Mouse (Mus musculus): ENCODE data around the gene Slc25a5. TPM values are rescaled to one million over a fixed set of nuclear protein-coding genes. Genes with fewer than 3 reads are reported as not detected.

Slc25a5 gene
- total RNA-seq, 2 experiments from 2014 or later: 850 to 928 TPM

- DNase-seq: no peak
These were observed 7.7 kb downstream of the Slc25a5 start for GRCm38 (mm10) chrX:36803189-36803588.

GRCm38 (mm10) chrX:36804196-36804595, 8.7 kb downstream of the Slc25a5 start:
- DNase-seq: peak; percentile 20

DNA sequence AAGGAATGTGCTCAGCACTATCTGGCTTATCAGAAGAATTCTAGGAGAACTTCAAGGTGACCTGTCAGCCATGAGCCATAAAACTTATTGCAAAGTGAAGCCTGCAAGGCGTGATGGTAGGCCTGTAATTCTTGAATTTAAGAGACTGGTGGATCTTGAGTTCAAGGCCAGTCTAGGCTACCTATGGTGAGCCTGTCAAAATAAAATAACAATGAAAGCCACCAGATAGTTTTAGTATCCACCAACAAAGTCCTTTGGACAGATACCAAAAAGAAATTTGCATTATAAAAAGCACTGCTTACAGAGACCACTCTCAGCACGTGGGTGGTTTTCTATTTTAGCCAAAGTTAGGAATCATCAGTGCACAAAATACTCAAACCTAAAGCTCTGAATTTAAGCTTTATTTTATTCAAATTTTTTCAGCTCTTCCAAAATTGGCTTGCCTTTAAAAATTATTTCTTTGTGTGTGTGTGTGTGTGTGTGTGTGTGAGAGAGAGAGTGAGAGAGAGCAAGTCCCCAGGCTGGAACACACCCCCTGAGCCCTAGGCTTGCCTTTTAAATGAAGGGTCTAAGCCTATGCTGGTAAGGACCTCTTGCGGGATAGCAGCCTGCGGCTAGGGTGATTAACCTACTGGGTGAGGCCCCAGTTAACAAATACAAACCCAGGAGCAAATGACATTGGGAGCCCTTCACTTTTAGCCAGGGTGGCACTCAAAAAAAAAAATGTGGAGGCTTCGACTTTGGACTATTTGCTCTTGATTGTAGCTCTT, 10.2 kb downstream of the Slc25a5 start:
- DNase-seq: no peak

DNA sequence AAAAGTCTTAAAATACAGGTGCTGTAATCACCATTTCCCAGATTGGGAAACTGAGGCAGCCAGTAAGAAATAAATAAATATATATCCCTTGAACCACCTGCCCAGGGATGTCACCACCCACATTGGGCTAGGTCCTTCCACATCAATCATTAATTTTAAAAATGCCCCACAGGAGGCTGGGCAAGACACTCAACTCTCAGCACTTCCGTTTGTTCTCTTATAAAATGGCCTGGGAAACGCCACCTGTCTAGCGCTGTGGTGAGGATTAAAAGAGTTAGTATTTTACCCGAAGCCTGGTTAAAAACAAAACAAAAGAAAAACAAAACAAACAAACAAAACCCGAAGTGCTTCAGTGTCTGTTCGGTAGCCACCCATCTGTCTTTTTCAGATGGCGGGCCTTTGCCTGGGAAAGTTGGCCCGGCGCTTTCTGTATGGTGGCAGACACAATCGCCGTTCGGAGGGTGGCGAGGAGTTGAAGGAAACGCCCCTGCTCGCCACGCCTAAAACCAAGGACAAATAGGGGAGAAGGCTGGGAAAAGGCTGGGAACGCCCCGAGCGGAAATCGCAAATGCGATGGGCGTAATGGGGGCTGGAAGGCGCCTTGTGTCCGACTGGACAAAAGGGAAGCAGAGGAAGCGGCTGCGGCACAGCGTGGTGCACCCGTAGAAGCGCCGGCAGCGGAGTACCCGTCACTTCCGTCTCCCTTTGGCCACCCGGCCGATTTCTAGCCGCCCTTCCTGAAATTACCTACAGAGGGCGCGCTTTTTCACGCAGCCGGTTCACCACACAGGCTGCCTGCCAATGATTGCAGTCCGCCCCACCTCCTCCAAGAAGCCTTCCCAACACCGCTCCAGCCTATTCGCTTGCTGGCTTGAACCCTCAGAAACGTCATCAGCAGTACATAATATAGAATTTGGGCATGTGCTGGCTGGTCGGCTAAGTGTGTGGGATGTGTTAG, 12.2 kb downstream of the Slc25a5 start:
- peak; percentile 93 for DNase-seq

GRCm38 (mm10) chrX:36808318-36808683, 12.8 kb downstream of the Slc25a5 start:
- no peak for DNase-seq

DNA sequence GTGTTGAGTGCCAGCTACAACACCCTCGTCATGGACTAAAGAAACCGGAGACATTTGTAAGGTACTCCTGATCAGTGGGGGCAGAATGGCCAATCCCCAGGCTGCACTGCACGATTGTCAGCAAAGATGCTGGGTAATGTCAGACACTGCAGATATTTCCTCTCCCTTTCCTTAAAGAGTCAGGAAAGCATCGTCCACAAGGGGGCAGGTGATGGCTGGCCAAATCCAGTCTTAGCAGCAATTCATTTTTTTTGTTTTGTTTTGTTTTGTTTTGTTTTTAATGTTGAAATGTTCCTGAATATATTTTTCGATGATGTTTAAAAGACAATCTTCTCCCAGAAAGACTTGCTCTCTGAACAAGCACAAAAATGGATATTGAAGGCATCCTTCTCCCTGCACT, 15.9 kb downstream of the Slc25a5 start:
- DNase-seq: peak; percentile 52

- DNase-seq: no peak
These were observed 18.8 kb downstream of the Slc25a5 start for GRCm38 (mm10) chrX:36814161-36814836.

DNA sequence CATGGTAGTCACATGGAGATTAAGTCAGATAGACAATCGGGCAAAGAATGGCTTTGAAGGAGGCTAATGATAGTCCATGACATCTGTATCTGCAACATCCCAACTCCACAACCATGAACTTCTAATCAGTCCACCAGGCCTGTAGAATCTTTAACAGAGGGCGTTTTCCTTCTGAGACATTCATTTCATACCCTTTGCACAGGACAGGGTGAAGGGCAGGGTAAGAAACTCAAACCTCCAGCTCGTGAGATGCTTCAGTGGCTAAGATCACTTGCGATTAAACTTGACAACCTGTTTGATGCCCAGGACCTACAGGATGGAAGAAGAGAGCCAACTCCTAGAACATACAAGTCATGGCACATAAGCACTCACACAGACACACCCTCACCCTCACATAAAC, 19.6 kb downstream of the Slc25a5 start:
- DNase-seq: no peak

GRCm38 (mm10) chrX:36815439-36815838, 20.0 kb downstream of the Slc25a5 start:
- DNase-seq: no peak

GRCm38 (mm10) chrX:36816368-36816899, 21.0 kb downstream of the Slc25a5 start:
- no peak for DNase-seq

DNA sequence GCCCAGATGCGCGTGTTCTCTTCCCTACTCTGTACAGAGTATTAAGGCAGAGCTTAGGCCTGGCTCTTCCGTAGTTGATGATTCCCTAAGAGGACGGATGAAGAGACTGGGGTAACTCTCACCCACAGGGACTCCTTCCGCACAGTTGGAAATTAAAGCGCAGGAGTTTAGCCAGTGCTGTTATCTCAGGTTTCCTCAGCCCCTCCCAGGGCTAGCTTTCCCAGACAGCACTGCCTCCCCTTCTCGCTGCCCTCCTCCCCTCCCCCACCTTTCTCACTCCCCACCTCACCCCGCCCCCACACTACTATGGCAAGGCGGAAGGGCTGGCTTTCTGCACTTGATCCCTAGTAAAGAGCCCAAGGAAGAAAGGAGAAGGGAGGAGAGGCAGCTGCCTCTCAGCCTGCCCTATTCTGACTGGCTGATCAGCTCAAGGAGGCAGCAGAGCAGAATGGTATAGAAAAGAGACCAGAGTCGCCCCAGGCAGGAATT, 21.5 kb downstream of the Slc25a5 start:
- DNase-seq: no peak

- no peak for DNase-seq
These were observed 24.1 kb downstream of the Slc25a5 start for GRCm38 (mm10) chrX:36819575-36819974.

DNA sequence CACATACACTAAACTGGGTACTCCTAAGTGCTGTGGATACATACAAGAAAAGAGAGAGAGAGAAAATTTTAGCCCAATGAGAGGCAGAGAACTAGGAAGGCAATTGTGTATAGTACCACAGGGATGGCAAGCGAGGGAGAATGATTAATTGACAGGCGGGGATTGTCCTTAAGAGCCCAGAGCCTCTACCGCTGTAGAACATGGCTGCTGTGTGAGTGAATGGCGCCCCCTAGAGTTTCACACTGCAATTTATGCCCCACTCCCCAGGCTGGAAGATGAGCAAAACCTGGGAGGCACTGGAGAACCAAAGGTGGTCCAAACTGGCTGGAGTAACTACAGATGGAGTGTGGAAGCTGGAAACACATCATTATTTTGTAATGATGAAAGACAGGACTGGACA, 24.8 kb downstream of the Slc25a5 start:
- peak; percentile 53 for DNase-seq

- no peak for DNase-seq
These were observed 28.7 kb downstream of the Slc25a5 start for GRCm38 (mm10) chrX:36823932-36824711.

- no peak for DNase-seq
These were observed 29.6 kb downstream of the Slc25a5 start for GRCm38 (mm10) chrX:36825032-36825431.

DNA sequence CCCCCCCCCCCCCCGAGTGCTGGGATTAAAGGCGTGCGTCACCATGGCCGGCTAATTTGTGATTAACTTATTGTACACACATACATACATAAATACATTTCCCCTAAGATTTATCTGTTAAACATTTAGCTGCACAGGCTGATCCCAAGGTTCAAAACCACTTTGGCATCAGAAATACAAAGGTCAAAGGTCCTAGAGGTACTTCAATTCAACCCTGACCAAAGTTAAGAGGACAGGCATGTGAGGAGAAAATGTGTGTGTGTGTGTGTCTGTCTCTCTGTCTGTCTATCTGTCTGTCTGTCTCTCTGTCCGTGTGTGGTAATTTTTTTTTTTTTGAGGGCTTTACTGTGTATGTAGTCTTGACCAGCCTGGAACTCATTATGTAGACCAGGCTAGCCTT, 31.4 kb downstream of the Slc25a5 start:
- DNase-seq: no peak

- DNase-seq: peak; percentile 75
These were observed 34.8 kb downstream of the Slc25a5 start for GRCm38 (mm10) chrX:36830271-36830670.

- no peak for DNase-seq
These were observed 36.2 kb downstream of the Slc25a5 start for GRCm38 (mm10) chrX:36831632-36832031.

DNA sequence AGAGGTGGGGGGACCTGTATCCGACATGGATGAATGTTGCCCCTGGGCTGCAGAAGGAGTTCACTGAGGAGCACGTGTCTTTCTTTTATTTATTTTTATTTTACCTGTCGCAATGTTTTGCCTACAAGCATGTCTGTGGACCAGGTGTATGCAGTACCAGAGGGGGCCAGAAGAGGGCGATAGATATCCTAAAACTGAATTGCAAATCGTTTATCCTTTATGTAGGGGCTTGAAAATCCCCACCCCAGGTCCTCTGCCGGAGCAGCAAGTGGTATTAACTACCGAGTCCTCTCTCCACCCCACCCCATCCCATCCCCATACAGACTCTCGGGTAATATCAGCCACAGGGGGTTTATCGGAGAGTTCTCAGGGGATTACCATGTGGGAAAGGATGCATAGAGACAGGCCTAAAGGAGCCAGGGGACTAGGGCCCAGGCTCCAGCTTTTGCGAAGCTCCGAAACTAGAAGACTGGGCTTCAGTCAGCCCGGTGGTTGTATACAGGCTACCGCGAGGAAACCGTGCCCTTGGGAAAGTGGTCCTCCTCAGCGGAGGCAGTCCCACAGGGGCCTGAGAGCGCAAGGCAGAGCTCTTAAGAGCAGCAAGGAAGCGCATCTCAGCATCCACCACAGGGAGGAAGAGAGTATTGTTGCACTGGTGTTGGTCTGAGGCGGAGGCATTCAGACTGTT, 38.1 kb downstream of the Slc25a5 start:
- peak; percentile 75 for DNase-seq

DNA sequence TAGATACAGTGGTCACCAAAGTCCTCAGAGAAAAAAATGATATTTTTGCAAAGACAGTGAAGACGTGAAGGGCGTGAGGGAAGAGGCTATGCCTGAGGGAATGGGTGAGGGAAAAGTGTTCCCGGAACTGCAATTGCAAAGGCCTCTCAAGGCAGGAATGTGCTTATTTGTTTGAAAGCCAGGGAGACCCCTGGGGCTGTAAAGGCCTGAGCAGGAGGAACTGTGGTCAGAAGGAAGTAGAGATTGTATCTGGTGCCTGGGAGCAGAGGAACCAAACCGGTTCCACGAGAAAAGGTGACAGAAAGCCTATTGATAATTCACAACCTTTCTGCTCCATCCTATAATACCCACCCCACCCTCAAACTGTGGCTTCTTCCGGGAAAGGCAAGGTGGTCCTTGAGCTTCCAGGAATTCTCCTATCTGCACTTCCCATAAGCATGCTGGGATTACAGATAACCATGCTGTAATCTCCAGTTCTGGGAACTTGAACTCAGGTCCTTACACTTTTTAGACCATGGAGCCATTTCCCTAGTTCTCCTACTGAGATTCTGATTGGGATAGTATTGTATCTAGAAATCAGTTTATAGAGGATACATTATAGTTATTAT, 41.7 kb downstream of the Slc25a5 start:
- no peak for DNase-seq

DNA sequence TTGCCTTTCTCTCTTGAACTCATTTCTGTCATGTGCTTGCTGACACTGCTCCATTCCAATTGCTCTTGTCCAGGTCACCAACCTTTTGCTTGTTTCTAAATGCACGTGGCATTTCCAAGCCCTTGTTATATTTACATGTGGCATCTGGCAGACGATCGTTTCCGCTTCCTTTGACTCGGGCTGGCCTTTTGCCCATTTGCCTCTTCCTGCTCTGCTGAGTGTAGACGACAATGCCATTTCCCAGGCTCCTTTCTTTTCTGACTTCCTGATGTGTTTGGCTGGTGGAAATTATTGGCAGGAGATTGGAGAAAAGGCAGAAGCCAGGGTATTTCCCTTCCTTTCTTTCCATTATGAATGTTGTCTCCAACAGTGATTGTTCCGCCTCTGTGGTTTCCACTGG, 43.9 kb downstream of the Slc25a5 start:
- peak; percentile 61 for DNase-seq
